Mouse (Mus musculus): Measurements from ENCODE around the gene Pigx.
"Not testable (repeated sequence)": the region's sequence is repeated elsewhere in the genome, so short reads cannot be mapped to it uniquely, and the experiment has no call there.

The Pigx gene

GRCm38 (mm10) chr16:32110951-32111699, 11.6 kb upstream of the Pigx start:
- DNase-seq (ENCODE audit: low spot score in 2 of 2): no peak

GRCm38 (mm10) chr16:32108578-32108977, 9.0 kb upstream of the Pigx start:
- DNase-seq (ENCODE audit: low spot score in 2 of 2): no peak

- DNase-seq (ENCODE audit: low spot score in 2 of 2): no peak
These were observed 8.6 kb upstream of the Pigx start for GRCm38 (mm10) chr16:32108170-32108569.

- DNase-seq (ENCODE audit: low spot score in 2 of 2): no peak
These were observed 8.0 kb upstream of the Pigx start for GRCm38 (mm10) chr16:32107342-32108045.

- DNase-seq (ENCODE audit: low spot score in 2 of 2): no peak
These were observed 6.2 kb upstream of the Pigx start for GRCm38 (mm10) chr16:32105698-32106097.

- no peak for DNase-seq (ENCODE audit: low spot score in 2 of 2)
These were observed 2.8 kb upstream of the Pigx start for GRCm38 (mm10) chr16:32102295-32102694.

GRCm38 (mm10) chr16:32098897-32099637, 473 bp downstream of the Pigx start:
- DNase-seq (ENCODE audit: low spot score in 2 of 2): no peak

- not testable (repeated sequence) for DNase-seq (ENCODE audit: low spot score in 2 of 2)
These were observed 1.8 kb downstream of the Pigx start for GRCm38 (mm10) chr16:32097757-32098156.

GRCm38 (mm10) chr16:32091466-32091865, 8.1 kb downstream of the Pigx start:
- no peak for DNase-seq (ENCODE audit: low spot score in 2 of 2)

- DNase-seq (ENCODE audit: low spot score in 2 of 2): no peak
These were observed 11.7 kb downstream of the Pigx start for GRCm38 (mm10) chr16:32087629-32088443.

GRCm38 (mm10) chr16:32078991-32079511, 20.5 kb downstream of the Pigx start, which contains the start of gene Pak2:
Gene Pak2 (minus strand): TSS chr16:32079342.
- peak; percentile 88 to 90 for DNase-seq (ENCODE audit: low spot score in 2 of 2)

- DNase-seq (ENCODE audit: low spot score in 2 of 2): peak; percentile 34 to 50
These were observed 21.0 kb downstream of the Pigx start for GRCm38 (mm10) chr16:32078408-32078990.

GRCm38 (mm10) chr16:32077648-32078407, 21.7 kb downstream of the Pigx start:
- DNase-seq (ENCODE audit: low spot score in 2 of 2): no peak

- no peak for DNase-seq (ENCODE audit: low spot score in 2 of 2)
These were observed 23.1 kb downstream of the Pigx start for GRCm38 (mm10) chr16:32076406-32076805.

GRCm38 (mm10) chr16:32075762-32076161, 23.8 kb downstream of the Pigx start:
- no peak for DNase-seq (ENCODE audit: low spot score in 2 of 2)

GRCm38 (mm10) chr16:32070070-32070469, 29.5 kb downstream of the Pigx start:
- DNase-seq (ENCODE audit: low spot score in 2 of 2): not testable (repeated sequence)

GRCm38 (mm10) chr16:32068389-32069300, 30.9 kb downstream of the Pigx start:
- DNase-seq (ENCODE audit: low spot score in 2 of 2): no peak

- DNase-seq (ENCODE audit: low spot score in 2 of 2): no peak
These were observed 32.6 kb downstream of the Pigx start for GRCm38 (mm10) chr16:32066899-32067298.

- no peak for DNase-seq (ENCODE audit: low spot score in 2 of 2)
These were observed 35.6 kb downstream of the Pigx start for GRCm38 (mm10) chr16:32063900-32064299.
